Mouse (Mus musculus) induced T-regulatory cell, adult 2 months (primary cell): ENCODE results near the gene Slc6a3.

Experiments
- DNase-seq: peaks from one replicate; pipeline ENCODE4 v3.0.0-alpha.2; 2012; ENCODE audit warnings: low read depth

Gene Slc6a3

GRCm38 (mm10) chr13:73591488-73591887 lies 54.9 kb downstream of the Slc6a3 start:
- DNase-seq: no peak

DNA sequence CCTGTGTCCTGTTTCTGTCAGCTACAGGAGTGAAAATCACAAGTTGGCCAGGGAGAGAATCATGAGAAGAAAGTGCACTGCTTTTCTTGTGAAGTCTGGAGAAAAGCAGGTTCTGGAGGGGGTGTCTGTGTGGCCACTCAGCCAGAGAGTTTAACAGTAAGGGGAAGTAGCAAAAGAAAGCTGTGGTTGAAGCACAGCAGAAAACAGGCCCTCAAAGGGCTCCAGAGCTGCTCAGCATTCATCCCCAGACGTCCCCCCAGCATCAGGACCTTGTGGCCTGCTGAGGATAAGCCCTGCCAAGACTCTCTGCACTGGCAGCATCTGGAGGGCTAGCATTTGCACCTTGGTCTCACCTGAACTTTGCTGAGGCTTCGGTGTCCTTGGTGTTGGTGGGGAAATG lies 56.0 kb downstream of the Slc6a3 start:
- DNase-seq: no peak

DNA sequence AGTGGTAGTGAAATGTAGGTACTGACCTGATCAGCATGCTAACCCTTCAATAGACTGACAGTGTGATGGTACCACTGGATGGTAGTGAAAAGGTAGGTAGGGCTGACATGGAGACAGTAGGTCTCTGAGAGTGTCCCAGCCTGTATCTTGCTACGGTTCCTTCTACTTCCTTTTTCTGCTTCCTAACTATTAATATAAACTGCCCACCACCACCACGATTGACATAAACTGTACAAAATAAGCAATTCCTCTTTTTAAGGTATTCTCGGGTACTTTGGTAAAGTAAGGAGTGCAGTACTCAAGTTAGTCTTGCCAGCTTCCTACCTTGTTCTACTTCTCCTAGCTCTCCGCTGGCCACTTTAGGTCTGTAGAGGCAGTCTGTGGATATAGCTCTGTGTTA lies 59.7 kb downstream of the Slc6a3 start:
- no peak for DNase-seq

DNA sequence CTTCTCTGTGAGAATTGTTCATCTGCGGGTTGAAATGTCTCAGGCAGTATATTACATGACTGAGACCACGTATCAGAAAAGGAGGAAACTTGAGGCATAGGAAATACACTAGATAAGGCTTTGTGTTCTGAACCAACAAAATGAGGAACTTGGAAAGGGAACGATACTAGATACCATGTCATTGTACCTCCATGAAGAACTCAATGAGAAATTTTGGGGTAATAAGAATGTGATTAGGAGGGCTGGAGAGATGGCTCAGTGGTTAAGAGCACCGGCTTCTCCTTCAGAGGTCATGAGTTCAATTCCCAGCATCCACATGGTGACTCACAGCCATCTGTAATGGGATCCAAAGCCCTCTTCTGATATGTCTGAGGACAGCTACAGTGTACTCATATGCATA lies 63.7 kb downstream of the Slc6a3 start:
- no peak for DNase-seq

- DNase-seq: no peak
Observed at GRCm38 (mm10) chr13:73603046-73603445, 66.5 kb downstream of the Slc6a3 start.

DNA sequence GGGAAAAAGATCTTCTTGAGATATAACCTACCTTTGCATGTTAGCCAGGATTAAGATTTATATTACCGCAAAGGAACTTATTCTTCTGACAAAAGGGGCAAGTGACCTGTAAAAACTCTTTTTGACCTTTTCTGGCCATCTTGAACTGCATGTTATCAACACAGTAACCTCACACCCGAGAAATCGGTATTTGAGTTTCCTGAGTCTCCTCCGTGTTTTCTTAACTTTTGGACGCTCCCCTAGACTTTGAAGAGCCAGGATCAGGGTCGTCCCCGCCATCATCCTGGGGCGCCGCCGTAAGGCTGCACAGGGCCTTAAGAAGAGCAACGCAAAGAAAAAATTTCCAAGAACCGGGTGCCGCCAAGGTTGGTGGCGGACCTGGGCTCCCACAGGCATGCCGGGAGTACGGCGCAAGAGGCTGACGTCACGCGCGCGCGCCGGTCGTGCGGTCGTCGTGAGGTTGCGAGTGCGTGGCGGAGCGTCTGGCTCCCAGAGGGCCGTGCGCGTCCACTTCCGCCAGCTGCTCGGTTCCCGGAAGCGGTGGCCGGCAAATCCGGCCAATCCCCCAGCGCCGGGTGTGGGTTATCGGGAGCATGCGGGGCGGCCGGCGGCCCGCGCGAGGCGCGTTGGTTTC lies 67.1 kb downstream of the Slc6a3 start, which contains the start of gene Clptm1l:
TSS of gene Clptm1l (plus strand) at position 485 of the 634 bp plus-strand sequence.
- DNase-seq: peak; percentile 93

DNA sequence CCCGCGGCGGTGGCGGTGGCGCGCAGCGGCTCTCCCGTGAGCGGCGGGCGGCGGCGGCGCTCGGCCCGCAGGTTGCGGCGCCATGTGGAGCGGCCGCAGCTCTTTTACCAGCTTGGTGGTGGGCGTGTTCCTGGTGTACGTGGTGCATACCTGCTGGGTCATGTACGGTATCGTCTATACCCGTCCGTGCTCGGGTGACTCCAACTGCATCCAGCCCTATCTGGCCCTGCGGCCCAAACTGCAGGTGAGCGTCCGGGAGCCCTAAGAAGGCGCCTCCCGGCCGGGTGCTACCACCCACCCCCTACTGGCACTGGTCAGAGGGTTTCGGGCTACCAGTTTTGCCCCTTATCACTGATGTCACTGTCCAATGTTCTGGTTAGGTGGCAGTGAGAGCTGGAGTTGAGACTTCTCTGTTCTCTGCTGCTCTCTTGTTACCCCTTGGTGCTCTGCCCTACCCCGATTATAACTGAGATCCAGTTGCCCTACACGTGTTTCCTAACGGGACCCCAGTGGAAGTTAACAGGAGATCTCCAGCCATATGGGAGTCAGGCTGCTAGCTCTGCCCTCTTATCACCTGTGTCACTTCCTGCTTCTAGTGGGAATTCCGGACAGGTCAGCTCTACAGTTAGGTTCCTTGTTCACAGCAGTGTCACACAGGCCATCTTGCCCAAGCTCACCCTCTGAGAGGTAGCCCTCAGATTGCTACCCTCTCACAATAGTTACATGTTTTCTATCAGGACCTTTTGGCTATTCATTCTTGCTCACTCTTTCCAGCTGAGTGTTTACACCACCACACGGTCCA lies 67.8 kb downstream of the Slc6a3 start:
- peak; percentile 51 for DNase-seq

DNA sequence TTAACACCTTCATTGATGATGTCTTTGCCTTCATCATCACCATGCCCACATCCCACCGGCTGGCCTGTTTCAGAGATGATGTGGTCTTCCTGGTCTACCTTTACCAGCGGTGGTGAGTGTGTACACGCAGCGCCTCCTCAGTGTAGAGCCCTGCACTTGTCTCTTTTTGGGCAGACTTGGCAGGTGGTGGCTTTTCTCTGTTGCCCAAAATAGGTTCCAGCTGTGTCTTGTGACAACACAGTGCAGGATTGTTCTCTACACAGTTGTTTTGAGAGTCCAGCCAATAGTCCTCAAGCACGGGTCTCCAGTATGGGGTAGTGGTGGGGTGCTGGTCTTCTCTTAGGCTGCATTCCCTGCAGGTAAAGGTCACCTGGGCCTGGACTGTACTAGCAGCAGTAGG lies 81.9 kb downstream of the Slc6a3 start:
- no peak for DNase-seq

GRCm38 (mm10) chr13:73620637-73621036 lies 84.1 kb downstream of the Slc6a3 start:
- DNase-seq: peak; percentile 60

- DNase-seq: no peak
Observed at GRCm38 (mm10) chr13:73626410-73626744, 89.8 kb downstream of the Slc6a3 start.

DNA sequence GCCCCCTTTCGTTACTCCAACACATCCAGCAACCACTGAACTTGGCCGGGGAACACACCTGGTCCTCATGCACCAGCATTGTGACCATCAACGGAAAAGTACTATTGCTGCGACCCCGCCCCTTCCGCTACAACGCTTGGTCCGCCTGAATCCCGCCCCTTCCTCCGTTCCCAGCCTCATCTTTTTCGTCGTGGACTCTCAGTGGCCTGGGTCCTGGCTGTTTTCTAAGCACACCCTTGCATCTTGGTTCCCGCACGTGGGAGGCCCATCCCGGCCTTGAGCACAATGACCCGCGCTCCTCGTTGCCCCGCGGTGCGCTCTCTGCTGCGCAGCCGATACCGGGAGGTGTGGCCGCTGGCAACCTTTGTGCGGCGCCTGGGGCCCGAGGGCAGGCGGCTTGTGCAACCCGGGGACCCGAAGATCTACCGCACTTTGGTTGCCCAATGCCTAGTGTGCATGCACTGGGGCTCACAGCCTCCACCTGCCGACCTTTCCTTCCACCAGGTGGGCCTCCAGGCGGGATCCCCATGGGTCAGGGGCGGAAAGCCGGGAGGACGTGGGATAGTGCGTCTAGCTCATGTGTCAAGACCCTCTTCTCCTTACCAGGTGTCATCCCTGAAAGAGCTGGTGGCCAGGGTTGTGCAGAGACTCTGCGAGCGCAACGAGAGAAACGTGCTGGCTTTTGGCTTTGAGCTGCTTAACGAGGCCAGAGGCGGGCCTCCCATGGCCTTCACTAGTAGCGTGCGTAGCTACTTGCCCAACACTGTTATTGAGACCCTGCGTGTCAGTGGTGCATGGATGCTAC lies 90.4 kb downstream of the Slc6a3 start, which contains the start of gene Tert:
TSS of gene Tert (plus strand) at position 167 of the 805 bp plus-strand sequence.
- peak; percentile 82 for DNase-seq
